Mouse (Mus musculus): ENCODE results near the gene Cdh7.

GRCm38 (mm10) chr1:109984776-109985175 lies 2.5 kb downstream of the Cdh7 start:
- TF ChIP-seq POLR2A (IDR thresholded peaks at IDR 0.05; ENCODE audit: borderline replicate concordance, extremely low read depth, low read depth, low read length) (no peak), CTCF (IDR thresholded peaks at IDR 0.05; ENCODE audit: insufficient read depth, low read length) (no peak)

Data from lung, adult 2 months (tissue).